Mouse (Mus musculus): ENCODE measurements at regions not wholly inside any gene's neighbourhood (a gene's known extent, or its start where the extent isn't known, plus 50 kb on each side); places are given as distances from the start of the nearest gene placed in this dataset.
"Not testable (repeated sequence)": the region's sequence is repeated elsewhere in the genome, so short reads cannot be mapped to it uniquely, and the experiment has no call there.

DNA sequence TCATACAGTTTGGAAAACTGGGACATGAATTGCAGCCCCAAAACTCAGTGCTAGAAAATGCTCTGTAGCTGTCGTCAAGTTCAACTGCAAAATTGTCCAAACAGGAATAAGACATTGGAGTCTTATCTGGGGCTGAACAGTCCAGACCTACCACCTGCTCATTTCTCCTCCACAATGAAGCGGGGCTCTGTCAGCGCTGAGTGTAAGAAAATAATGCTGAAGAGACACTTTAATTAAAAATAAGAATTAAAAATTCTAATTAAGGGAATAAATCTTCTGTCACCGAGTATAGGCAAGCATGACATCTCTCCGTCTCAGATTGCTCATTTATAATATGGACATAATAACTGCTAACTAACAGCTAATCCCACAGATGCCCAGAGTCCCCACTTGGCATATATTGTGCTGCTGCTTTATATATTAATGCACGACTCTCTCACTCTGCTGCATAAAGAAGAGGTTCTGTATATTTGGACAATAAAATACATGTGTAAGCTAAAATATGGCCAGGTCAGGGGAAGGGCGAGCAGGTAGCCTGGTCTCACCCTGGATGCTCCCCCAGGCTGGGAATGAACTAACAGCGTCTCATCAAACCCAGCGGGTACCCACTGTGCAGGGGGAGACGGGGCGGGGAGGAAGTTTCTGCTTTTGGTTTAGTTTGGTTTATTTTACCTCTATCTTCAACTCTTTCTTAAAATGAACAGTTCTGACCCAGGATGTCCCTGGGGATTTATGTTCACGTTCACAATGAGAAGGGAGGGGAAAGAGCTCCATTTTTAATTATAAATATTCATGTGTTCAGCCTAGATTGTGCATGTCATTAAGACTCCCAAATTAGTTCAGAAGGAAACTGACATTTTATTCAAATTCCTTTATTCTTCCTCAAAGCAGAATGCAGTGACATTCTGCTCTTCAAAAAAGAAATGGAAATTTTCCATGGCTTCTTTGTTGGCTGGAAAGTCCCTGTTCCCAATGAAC, 544.9 kb downstream of the Pdcd6ip start:
- DNase-seq: no peak

DNA sequence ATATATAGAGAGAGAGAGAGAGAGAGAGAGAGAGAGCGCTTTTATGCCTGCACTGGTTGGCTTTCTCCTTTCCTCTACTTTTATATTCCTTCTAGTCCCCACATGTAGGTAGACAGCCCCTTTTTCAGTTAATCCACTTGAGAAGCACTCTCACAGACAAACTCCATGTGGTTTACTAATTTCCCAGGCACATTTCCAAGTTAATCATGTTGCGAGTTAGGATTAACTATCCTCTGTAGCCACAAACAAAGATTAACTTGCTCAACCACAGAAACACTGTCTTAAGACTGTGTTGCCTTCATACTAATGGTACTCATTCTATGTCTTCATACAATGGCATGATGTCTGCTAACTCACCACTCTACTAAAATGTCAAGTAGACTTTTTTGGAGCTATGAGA, 548.0 kb downstream of the Pdcd6ip start:
- no peak for DNase-seq

GRCm38 (mm10) chr9:113158080-113158479, 550.0 kb downstream of the Pdcd6ip start:
- DNase-seq: no peak

GRCm38 (mm10) chr9:113157474-113158076, 550.5 kb downstream of the Pdcd6ip start:
- DNase-seq: peak in 1 of 2 experiments; percentile 16

DNA sequence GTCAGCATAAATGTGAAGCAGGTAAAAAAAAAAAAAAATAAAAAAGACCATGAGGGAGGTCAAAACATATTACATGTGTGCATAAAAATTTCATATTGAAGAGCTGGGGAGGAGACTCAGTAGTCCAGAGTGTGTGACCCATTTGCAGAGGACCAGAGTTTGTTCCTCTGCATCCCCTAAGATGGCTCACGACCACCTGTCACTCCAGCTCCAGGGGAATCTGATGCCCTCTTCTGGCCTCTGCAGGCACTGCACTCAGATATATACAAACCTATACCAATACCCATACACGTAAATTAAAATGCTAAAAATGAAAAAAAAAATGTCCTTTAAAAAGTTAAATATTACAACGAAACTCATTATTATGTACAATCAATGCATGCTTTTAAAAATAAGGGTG, 551.4 kb downstream of the Pdcd6ip start:
- peak in 1 of 2 experiments; percentile 11 for DNase-seq

DNA sequence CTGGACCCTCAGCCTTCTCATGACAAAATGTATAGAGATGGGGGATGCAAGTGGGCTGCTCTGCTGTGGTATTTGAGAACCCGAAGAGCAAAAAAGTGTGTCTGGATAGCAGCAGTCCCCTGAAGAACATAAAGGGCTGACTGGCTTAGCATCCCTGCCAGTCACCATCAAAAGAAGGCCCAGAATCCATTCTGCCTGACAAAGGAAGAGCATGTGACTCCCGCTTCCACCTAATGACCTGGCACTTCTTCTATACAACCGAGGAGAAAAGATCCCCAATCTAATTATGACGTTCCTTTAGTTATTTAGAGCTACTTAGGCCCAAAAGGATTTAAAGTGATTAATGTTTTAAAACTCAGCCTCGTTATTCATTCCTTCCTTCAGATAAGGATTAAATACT, 559.0 kb downstream of the Pdcd6ip start:
- DNase-seq: no peak

DNA sequence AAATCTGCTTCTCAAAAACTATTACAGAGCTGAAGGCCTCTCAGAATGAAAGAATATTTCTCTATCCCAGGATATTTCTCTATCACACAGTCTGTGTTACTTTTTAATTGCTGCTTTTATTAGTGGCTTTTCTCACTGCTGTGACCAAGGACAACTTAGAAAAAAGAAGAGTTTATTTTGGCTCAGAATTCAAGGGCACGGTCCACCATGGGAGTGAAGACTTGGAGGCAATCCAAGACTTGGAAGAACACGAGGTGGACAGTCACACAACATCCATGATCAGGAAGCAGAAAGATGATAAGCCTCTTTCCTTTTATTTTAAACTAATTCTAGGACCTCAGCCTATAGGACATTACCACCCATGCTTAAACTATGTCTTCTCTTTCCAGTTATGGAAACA, 561.5 kb downstream of the Pdcd6ip start:
- no peak for DNase-seq

DNA sequence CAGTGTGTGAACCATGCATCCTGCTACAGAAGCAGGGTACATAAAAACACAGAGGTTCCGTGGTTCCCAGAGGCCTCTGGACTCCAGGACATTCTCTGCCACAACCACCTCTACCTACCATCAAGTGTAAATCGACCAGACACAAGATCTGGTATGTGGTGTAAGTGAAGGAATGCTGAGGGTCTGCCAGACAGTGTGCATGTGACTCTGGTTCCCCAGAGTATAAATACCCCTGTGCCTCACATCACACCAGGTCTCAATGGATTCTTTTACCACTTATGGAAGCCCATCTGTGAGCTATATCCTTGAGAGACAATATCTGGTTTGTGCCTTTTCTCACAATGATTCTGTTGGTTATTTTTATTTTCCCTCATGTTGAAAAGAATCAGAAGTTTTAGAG, 563.0 kb downstream of the Pdcd6ip start:
- no peak for DNase-seq

- DNase-seq: no peak
Measured at GRCm38 (mm10) chr9:113134611-113135010, 573.4 kb downstream of the Pdcd6ip start.

DNA sequence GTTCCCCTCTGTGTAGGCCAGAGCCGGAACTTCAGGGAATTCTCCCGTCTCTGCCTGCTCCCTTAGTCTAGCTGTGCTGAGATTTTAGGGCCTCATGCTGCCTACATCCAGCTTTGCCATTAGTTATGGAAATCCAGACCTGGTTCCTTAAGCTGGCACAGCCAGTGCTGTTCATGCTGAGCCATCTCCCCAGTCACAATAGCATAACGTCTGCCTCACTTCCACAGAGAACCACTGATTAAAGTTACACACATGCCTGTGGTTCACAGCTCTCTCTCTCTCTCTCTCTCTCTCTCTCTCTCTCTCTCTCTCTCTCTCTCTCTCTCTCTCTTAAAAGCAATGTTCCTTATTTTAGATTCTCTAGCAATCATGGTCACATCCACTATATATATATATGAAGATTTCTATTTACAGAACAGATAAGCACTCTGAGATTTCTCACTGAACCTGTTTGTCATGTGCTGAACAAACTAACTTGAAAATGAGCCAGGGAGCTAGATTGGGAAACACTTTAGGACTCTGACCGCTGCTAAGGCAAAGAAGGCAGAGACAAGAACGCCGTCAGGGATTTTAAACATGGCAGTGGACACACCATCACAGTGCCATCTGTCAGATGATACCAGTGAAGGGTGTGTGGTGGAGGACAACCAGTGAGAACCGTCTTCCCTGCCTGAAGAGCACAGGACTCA, 584.9 kb downstream of the Pdcd6ip start:
- DNase-seq: no peak

DNA sequence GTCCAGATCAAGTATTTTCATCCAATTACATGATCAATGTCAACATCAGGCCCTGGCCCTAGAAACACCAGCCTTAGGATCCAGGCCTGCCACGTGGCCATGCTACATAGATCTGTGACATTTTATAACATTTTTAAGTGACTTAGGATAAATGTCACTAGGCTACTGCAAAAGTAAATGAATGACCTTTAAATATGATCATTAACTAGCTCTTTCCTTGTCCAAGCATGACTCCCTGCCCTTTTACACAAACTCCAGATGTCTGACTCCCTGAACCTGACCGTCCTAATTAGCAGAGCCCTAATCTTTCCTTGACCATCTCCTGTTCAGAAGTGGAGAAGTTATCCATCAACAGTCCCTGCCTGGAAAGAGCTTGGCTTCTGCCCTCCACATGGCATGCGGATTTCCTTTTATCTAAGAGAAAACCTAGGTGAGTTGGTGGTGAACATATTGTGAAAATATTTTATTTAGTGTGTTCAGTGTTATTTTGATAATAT, 585.8 kb downstream of the Pdcd6ip start:
- DNase-seq: no peak

- DNase-seq: no peak
Measured at GRCm38 (mm10) chr9:113120385-113120784, 587.7 kb downstream of the Pdcd6ip start.

DNA sequence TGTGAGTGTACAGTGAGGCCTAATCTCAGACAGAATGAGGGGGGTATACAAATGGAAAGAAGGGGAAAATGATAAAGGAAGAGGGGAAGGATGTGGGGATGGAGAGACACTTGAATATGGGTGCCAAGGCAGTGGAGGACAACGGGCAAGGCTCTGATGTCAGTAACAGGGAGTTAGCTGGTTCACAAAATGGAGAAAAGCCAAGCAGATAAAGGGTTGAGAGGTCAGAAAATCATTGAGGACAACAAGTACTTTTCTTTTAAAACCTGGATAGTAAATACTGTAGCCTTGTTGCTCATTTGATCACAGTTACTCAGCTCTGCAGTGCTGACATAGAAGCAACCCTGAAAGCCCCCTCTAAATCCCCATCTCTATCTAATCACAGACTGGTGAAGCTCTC, 588.3 kb downstream of the Pdcd6ip start:
- no peak for DNase-seq

GRCm38 (mm10) chr9:113115576-113115975, 592.5 kb downstream of the Pdcd6ip start:
- DNase-seq: no peak

- no peak for DNase-seq
Measured at GRCm38 (mm10) chr9:113112753-113113152, 595.3 kb downstream of the Pdcd6ip start.

GRCm38 (mm10) chr9:113101733-113102132, 606.3 kb downstream of the Pdcd6ip start:
- DNase-seq: peak; percentile 23 to 50

DNA sequence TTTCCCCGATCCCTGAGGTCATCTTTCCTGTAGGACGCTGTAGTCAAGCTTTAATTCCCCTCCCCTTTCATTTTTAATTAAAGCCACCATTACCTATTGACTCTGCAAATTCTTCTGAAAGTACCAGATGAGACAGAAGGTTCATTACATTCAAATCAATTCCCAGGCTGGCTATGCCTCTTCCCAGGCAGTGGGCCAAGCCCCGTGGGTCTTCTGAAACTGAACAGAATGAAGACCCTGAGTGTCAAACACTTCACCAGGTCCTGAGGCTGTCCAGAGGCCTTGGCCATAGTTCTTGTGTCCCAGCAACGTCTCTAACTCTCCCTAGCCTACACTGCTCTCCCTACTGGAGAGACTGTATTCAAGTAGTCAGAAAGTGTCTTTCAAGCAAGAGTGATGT, 607.4 kb downstream of the Pdcd6ip start:
- peak in 1 of 2 experiments; percentile 11 for DNase-seq

DNA sequence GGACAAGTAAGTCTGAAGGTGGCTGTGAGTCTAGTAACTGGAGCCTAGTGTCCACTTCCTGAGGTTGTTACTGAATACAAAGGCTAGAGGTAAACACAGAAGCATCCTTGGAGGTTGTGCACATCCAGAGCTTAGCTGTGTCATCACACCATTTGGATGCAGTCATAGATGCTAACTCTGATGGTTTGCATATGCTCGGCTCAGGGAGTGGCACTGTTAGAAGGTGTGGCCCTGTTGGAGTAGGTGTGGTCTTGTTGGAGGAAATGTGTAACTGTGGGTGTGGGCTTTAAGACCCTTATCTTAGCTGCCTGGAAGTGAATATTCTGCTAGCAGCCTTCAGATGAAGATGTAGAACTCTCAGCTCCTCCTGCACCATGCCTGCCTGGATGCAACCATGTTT, 612.6 kb downstream of the Pdcd6ip start:
- DNase-seq: not testable (repeated sequence)

DNA sequence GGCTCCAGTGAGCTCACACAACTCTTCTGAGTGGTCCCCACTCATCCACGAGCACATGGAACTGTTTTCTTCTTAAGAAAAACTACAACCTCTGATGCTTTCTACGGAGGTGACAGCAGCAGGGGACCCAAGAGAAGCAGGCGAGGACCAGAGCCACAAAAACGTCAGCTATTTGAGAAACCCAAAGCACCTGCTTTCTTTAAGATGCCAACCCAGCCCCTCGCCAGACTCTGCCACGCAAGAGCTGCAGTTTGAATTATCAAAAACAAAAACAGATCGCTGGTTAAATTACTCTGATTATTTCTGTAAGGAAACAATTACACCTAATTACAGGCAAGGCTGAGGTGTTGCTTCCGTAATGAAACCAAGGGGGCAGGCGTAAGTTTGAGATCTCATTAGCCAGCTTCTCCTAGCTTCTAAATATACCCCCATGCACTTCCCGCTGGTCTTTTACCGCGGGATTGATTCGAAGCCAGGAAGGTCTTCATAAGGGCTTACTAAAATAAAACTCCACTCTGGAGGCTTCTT, 614.1 kb downstream of the Pdcd6ip start:
- no peak for DNase-seq

DNA sequence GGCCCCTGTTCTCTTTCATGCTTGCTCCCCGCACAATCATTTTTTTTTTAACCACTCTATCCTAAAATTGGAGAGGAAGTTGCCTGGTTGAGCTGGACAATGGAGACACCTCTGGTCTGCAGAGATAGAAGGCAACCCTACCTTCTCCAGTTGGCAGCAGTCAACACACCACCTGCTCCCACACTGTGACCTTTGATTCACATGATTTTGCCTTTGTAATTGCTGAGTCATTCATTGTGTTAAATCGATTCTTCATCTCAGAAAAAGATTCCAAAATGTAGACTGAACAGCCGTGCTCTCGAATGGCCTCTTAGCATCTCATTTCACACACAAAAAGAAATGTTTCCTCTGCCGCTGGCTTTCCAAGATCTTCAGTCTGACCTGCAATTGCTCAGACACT, 616.2 kb downstream of the Pdcd6ip start:
- DNase-seq: no peak

GRCm38 (mm10) chr9:113087786-113088185, 620.3 kb downstream of the Pdcd6ip start:
- DNase-seq: peak in 1 of 2 experiments; percentile 23

DNA sequence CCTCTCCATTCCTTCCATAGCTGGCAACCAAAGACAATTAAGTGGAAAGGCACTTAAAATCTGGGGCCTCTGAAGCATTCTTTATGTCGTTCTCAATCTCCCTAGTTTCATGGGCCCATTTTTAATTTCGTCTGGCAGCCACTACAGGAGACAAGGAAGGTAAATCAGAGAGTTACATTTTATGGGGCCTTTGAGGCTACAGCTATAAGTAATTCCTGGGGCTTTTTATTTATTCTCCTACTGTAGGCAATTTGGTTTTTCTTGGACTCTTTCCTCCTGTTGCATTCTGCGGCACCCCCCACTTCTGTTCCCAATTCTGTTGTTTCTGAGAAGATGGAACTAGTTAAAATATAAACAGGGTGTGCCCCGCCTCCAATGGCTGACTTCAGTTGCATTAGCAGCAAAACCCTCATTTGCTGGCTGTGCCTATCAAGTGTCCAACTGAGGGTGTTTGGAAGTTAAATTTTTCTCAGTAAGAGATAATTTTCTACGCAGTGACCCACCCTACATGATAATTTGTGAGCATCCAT, 622.7 kb downstream of the Pdcd6ip start:
- DNase-seq: no peak

- DNase-seq: no peak
Measured at GRCm38 (mm10) chr9:113074866-113075265, 633.2 kb downstream of the Pdcd6ip start.

All from cerebellum, postnatal 36 days (tissue).